Mouse (Mus musculus) right cerebral cortex, postnatal 10 days (tissue): ENCODE measurements around the gene Uqcc3.
"Not testable (repeated sequence)": the region's sequence is repeated elsewhere in the genome, so short reads cannot be mapped to it uniquely, and the experiment has no call there.

ENCODE experiments used
- DNase-seq, 2 experiments: peaks; one replicate each; pipeline ENCODE4 v3.0.0; 2021; ENCODE audit warnings: low spot score in 2 of 2

Uqcc3 gene

GRCm38 (mm10) chr19:8895397-8895960, 14.8 kb upstream of the Uqcc3 start:
- DNase-seq = no peak

GRCm38 (mm10) chr19:8892829-8893766, 12.4 kb upstream of the Uqcc3 start, which contains the start of gene Ints5:
Gene Ints5 (plus strand): TSS chr19:8893005.
- peak; percentile 91 for DNase-seq

- peak; percentile 97 to 98 for DNase-seq
These were observed 8.0 kb upstream of the Uqcc3 start, which contains the start of the genes 1810009A15Rik and Gm49416 for GRCm38 (mm10) chr19:8888511-8889385. Gene 1810009A15Rik (plus strand): TSS chr19:8888853. Gene Gm49416 (plus strand): TSS chr19:8888926.

GRCm38 (mm10) chr19:8887585-8888463, 7.1 kb upstream of the Uqcc3 start:
- DNase-seq = peak in 1 of 2 experiments; percentile 13

- no peak for DNase-seq
These were observed 6.3 kb upstream of the Uqcc3 start for GRCm38 (mm10) chr19:8886916-8887584.

- no peak for DNase-seq
These were observed 2.9 kb upstream of the Uqcc3 start, which contains the start of the genes Lbhd1 and Gm49403 for GRCm38 (mm10) chr19:8883616-8884015. Gene Lbhd1 (plus strand): TSS chr19:8883732. Gene Gm49403 (plus strand): TSS chr19:8883930.

GRCm38 (mm10) chr19:8881034-8881392, 290 bp upstream of the Uqcc3 start:
- no peak for DNase-seq

GRCm38 (mm10) chr19:8875031-8875430, 5.7 kb downstream of the Uqcc3 start:
- no peak for DNase-seq

- DNase-seq = no peak
These were observed 8.4 kb downstream of the Uqcc3 start for GRCm38 (mm10) chr19:8872266-8872840.

- peak; percentile 99 for DNase-seq
These were observed 9.2 kb downstream of the Uqcc3 start, which contains the start of gene Ubxn1 for GRCm38 (mm10) chr19:8871267-8872186. Gene Ubxn1 (plus strand): TSS chr19:8871496.

GRCm38 (mm10) chr19:8870838-8871237, 9.9 kb downstream of the Uqcc3 start:
- no peak for DNase-seq

- DNase-seq = not testable (repeated sequence)
These were observed 10.3 kb downstream of the Uqcc3 start for GRCm38 (mm10) chr19:8870381-8870780.

GRCm38 (mm10) chr19:8864265-8864664, 16.5 kb downstream of the Uqcc3 start:
- no peak for DNase-seq

- no peak for DNase-seq
These were observed 21.7 kb downstream of the Uqcc3 start for GRCm38 (mm10) chr19:8859018-8859417.

GRCm38 (mm10) chr19:8857689-8858088, 23.0 kb downstream of the Uqcc3 start:
- DNase-seq = peak in 1 of 2 experiments; percentile 56

GRCm38 (mm10) chr19:8853117-8853516, 27.6 kb downstream of the Uqcc3 start:
- peak in 1 of 2 experiments; percentile 36 for DNase-seq

- peak in 1 of 2 experiments; percentile 33 for DNase-seq
These were observed 28.3 kb downstream of the Uqcc3 start for GRCm38 (mm10) chr19:8852236-8852928.

GRCm38 (mm10) chr19:8851639-8852038, 29.1 kb downstream of the Uqcc3 start:
- no peak for DNase-seq
